Mouse (Mus musculus): ENCODE measurements around the gene Rassf2. TPM values are rescaled to one million over a fixed set of nuclear protein-coding genes. Genes with fewer than 3 reads are reported as not detected.
A peak's percentile ranks its signal among the peaks of the same experiment; 100 is the strongest.

The Rassf2 gene
- polyA plus RNA-seq, 1 experiment = 0.94 TPM

DNA sequence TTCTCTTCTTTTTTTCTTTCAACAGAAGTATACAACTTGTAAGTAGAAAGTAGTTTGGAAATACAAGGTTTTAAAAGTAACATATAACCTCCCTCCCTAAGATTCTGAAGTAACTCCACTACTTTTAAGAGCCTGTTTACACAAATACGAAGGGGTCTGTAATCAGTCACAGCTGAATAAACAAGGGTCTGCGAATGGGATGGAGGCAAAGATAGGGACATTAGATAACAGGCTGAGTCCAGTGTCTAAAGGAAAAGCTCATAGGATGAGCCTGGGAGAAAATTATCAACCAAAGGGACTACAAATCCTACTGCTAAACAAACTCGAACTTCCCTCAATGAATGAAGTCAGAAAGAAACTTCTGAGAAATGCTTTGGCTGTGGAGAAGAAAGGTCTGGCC, 19.9 kb upstream of the Rassf2 start:
- Histone ChIP-seq H3K36me3 (ENCODE audit: control insufficient read depth, insufficient read depth) (peaks cover 10% of the 10 kb centered on the region), H3K4me3 (ENCODE audit: insufficient read depth, poor library complexity, severe bottlenecking) (no peak overlapping the region), H3K79me3 (ENCODE audit: low read depth) (no peaks in the 10 kb centered on the region), H3K27me3 (ENCODE audit: control insufficient read depth, insufficient read depth, insufficient read length) (no peaks in the 10 kb centered on the region), H3ac (ENCODE audit: control insufficient read depth, insufficient read length, low read depth) (no peak overlapping the region), H3K79me2 (ENCODE audit: control insufficient read depth, insufficient read depth) (no peaks in the 10 kb centered on the region)
- TF ChIP-seq MYOG (IDR thresholded peaks at IDR 0.05; ENCODE audit: control insufficient read depth, extremely low read depth, insufficient read length) = no peak
- TF ChIP-seq CEBPB (IDR thresholded peaks at IDR 0.05; ENCODE audit: low read depth) = no peak
- TF ChIP-seq MAX (IDR thresholded peaks at IDR 0.05) = no peak
- TF ChIP-seq USF1 (IDR thresholded peaks at IDR 0.05; ENCODE audit: low read depth) = no peak
- no peak for TF ChIP-seq CTCF (IDR thresholded peaks at IDR 0.05; ENCODE audit: control insufficient read depth, insufficient read depth, insufficient read length)
- no peak for TF ChIP-seq MYOD1 (IDR thresholded peaks at IDR 0.05; ENCODE audit: control insufficient read depth, insufficient read length, low read depth)
- no peak for TF ChIP-seq FOSL1 (IDR thresholded peaks at IDR 0.05; ENCODE audit: insufficient read depth, low read length, poor library complexity, severe bottlenecking)

DNA sequence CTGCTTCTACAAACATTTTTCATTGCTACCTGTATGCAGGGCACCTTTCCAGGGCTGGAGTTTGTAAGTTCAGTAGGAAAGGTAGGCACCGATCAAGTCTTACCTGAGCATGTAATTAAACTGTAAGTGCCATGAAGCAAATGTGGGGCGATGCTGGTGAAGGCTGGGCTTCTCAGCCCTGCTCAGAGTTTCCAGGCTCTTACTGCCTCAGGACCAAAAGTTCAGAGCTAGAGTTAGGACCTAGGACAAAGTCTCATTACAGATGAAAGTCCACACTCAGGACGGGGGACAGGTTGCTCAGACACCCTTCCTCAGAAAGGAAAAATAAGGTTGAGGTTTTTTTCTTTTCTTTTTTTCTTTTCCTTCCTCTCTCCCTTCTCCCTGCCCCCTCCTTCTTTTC, 19.4 kb upstream of the Rassf2 start:
- Histone ChIP-seq H3K4me3 (ENCODE audit: insufficient read depth, poor library complexity, severe bottlenecking) (no peak overlapping the region), H3ac (ENCODE audit: control insufficient read depth, insufficient read length, low read depth) (no peak overlapping the region), H3K79me3 (ENCODE audit: low read depth) (no peaks in the 10 kb centered on the region), H3K79me2 (ENCODE audit: control insufficient read depth, insufficient read depth) (no peaks in the 10 kb centered on the region), H3K27me3 (ENCODE audit: control insufficient read depth, insufficient read depth, insufficient read length) (no peaks in the 10 kb centered on the region), H3K36me3 (ENCODE audit: control insufficient read depth, insufficient read depth) (peaks cover 8% of the 10 kb centered on the region)
- TF ChIP-seq MYOD1 (IDR thresholded peaks at IDR 0.05; ENCODE audit: control insufficient read depth, insufficient read length, low read depth) (no peak), CTCF (IDR thresholded peaks at IDR 0.05; ENCODE audit: control insufficient read depth, insufficient read depth, insufficient read length) (no peak), CEBPB (IDR thresholded peaks at IDR 0.05; ENCODE audit: low read depth) (no peak), MYOG (IDR thresholded peaks at IDR 0.05; ENCODE audit: control insufficient read depth, extremely low read depth, insufficient read length) (no peak), USF1 (IDR thresholded peaks at IDR 0.05; ENCODE audit: low read depth) (no peak), FOSL1 (IDR thresholded peaks at IDR 0.05; ENCODE audit: insufficient read depth, low read length, poor library complexity, severe bottlenecking) (no peak), MAX (IDR thresholded peaks at IDR 0.05) (no peak)

DNA sequence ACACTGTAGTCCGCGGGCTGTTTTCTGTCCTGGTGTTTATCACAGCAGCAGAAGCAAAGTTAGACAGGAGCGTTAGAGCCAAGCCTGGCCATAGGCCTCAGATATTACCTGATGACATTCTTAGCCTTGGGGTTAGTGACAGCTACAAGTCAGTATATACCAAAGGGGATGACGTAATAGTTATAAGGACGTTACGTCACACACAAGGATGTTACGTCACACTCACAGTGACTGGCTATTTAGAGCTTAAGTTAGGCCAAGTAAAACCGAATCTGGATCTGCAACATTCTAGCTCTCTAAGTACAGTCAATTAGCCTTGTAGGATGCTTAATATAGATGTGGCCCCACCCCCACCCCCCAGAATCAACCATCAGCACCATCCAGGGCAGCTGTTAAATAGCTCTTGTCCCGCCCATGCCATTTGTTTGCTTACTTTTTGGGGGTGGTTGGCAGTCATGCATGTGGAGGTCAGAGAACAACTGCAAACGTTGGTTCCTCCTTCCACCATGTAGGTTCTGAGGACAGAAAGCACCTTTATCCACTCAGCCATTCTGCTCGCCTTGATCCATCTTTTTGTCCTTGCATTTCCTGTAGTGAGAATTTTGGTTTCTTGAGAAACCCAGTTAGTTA, 18.2 kb upstream of the Rassf2 start:
- no peaks in the 10 kb centered on the region for H3K79me2 ChIP-seq (ENCODE audit: control insufficient read depth, insufficient read depth)
- TF ChIP-seq FOSL1 (IDR thresholded peaks at IDR 0.05; ENCODE audit: insufficient read depth, low read length, poor library complexity, severe bottlenecking) = no peak
- TF ChIP-seq CTCF (IDR thresholded peaks at IDR 0.05; ENCODE audit: control insufficient read depth, insufficient read depth, insufficient read length) = no peak
- peak; percentile 64 for TF ChIP-seq CEBPB (IDR thresholded peaks at IDR 0.05; ENCODE audit: low read depth)
- no peaks in the 10 kb centered on the region for H3K36me3 ChIP-seq (ENCODE audit: control insufficient read depth, insufficient read depth)
- H3K4me3 ChIP-seq (ENCODE audit: insufficient read depth, poor library complexity, severe bottlenecking) = no peak overlapping the region
- H3ac ChIP-seq (ENCODE audit: control insufficient read depth, insufficient read length, low read depth) = no peak overlapping the region
- no peaks in the 10 kb centered on the region for H3K27me3 ChIP-seq (ENCODE audit: control insufficient read depth, insufficient read depth, insufficient read length)
- H3K79me3 ChIP-seq (ENCODE audit: low read depth) = no peaks in the 10 kb centered on the region

DNA sequence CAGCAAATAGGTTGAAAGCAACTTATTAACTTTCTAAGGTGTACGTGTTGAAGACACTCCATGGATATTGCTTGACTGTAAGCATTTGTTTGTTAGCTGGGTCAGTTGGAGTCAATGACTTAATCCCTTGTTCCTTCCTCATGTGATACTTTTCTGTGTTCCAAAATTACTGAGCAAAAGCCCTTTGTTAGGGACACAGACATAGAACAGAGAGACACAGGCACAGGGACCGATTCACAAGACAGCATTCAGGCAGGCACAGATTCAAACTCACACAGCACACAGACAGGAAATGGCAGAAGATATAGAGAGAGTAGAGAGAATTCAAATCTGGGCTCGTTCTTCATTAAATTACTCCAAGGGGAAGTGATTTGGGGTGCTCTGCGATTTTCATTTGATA, 17.3 kb upstream of the Rassf2 start:
- Histone ChIP-seq H3K79me3 (ENCODE audit: low read depth) (no peaks in the 10 kb centered on the region), H3K36me3 (ENCODE audit: control insufficient read depth, insufficient read depth) (no peaks in the 10 kb centered on the region), H3K79me2 (ENCODE audit: control insufficient read depth, insufficient read depth) (no peaks in the 10 kb centered on the region), H3K27me3 (ENCODE audit: control insufficient read depth, insufficient read depth, insufficient read length) (no peaks in the 10 kb centered on the region), H3ac (ENCODE audit: control insufficient read depth, insufficient read length, low read depth) (no peak overlapping the region), H3K4me3 (ENCODE audit: insufficient read depth, poor library complexity, severe bottlenecking) (no peak overlapping the region)
- TF ChIP-seq MAX (IDR thresholded peaks at IDR 0.05) (no peak), FOSL1 (IDR thresholded peaks at IDR 0.05; ENCODE audit: insufficient read depth, low read length, poor library complexity, severe bottlenecking) (no peak), MYOD1 (IDR thresholded peaks at IDR 0.05; ENCODE audit: control insufficient read depth, insufficient read length, low read depth) (no peak), CTCF (IDR thresholded peaks at IDR 0.05; ENCODE audit: control insufficient read depth, insufficient read depth, insufficient read length) (no peak), MYOG (IDR thresholded peaks at IDR 0.05; ENCODE audit: control insufficient read depth, extremely low read depth, insufficient read length) (no peak), CEBPB (IDR thresholded peaks at IDR 0.05; ENCODE audit: low read depth) (no peak), USF1 (IDR thresholded peaks at IDR 0.05; ENCODE audit: low read depth) (no peak)

DNA sequence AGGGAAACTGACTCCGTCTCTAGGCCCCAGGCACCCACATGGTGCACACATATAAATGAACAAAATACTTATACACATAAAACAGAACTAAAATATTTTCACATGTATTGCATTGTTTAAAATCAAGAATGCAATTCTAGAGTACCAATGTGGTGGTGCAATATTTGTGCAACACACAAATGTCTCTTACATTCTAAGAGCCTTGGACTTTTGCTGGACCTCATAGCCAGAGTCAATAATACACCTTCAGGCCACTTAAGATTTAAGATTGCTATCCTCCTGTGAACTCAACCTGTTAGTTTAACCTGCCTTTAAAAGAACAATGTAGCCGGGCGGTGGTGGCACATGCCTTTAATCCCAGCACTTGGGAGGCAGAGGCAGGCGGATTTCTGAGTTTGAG, 16.6 kb upstream of the Rassf2 start:
- no peak for TF ChIP-seq MYOD1 (IDR thresholded peaks at IDR 0.05; ENCODE audit: control insufficient read depth, insufficient read length, low read depth)
- no peak for TF ChIP-seq USF1 (IDR thresholded peaks at IDR 0.05; ENCODE audit: low read depth)
- TF ChIP-seq FOSL1 (IDR thresholded peaks at IDR 0.05; ENCODE audit: insufficient read depth, low read length, poor library complexity, severe bottlenecking) = no peak
- no peak for TF ChIP-seq MYOG (IDR thresholded peaks at IDR 0.05; ENCODE audit: control insufficient read depth, extremely low read depth, insufficient read length)
- no peak for TF ChIP-seq CEBPB (IDR thresholded peaks at IDR 0.05; ENCODE audit: low read depth)
- TF ChIP-seq MAX (IDR thresholded peaks at IDR 0.05) = no peak
- TF ChIP-seq CTCF (IDR thresholded peaks at IDR 0.05; ENCODE audit: control insufficient read depth, insufficient read depth, insufficient read length) = no peak
- no peak overlapping the region for H3K4me3 ChIP-seq (ENCODE audit: insufficient read depth, poor library complexity, severe bottlenecking)
- H3K27me3 ChIP-seq (ENCODE audit: control insufficient read depth, insufficient read depth, insufficient read length) = no peaks in the 10 kb centered on the region
- no peak overlapping the region for H3ac ChIP-seq (ENCODE audit: control insufficient read depth, insufficient read length, low read depth)
- no peaks in the 10 kb centered on the region for H3K79me3 ChIP-seq (ENCODE audit: low read depth)
- no peaks in the 10 kb centered on the region for H3K79me2 ChIP-seq (ENCODE audit: control insufficient read depth, insufficient read depth)
- no peaks in the 10 kb centered on the region for H3K36me3 ChIP-seq (ENCODE audit: control insufficient read depth, insufficient read depth)

Measured in C2C12 (cell line).